Mouse (Mus musculus) heart, postnatal 14 days (tissue): ENCODE data around the gene Ccdc171. TPM values are rescaled to one million over a fixed set of nuclear protein-coding genes. Genes with fewer than 3 reads are reported as not detected.

ENCODE experiments used
- DNase-seq, 2 experiments: peaks; one replicate each; pipeline ENCODE4 v3.0.0; 2021 to 2022
- intact Hi-C: fragments of 180-260 bp; cut with DNase I; formaldehyde crosslinking; loops from one replicate; pipeline ENCODE4 v1.15.1; 2025
- total RNA-seq, 2 experiments: library from RNA; stranded (reverse); gene quantifications; 2 replicates each; pipeline ENCODE4 v1.2.3; 2021

Gene Ccdc171
- total RNA-seq, 2 experiments from 2014 or later: 1.2 to 1.3 TPM

GRCm38 (mm10) chr4:83742806-83743460 is 217.6 kb downstream of the Ccdc171 start:
- intact Hi-C loops: no loop called here
- no peak for DNase-seq

GRCm38 (mm10) chr4:83775136-83775535 is 249.8 kb downstream of the Ccdc171 start:
- intact Hi-C loops: no loop called here
- no peak for DNase-seq

GRCm38 (mm10) chr4:83780044-83780443 is 254.7 kb downstream of the Ccdc171 start:
- DNase-seq: no peak
- intact Hi-C loops: no loop called here

- no peak for DNase-seq
- intact Hi-C loops: no loop called here
Observed at GRCm38 (mm10) chr4:83785115-83785514, 259.8 kb downstream of the Ccdc171 start.

DNA sequence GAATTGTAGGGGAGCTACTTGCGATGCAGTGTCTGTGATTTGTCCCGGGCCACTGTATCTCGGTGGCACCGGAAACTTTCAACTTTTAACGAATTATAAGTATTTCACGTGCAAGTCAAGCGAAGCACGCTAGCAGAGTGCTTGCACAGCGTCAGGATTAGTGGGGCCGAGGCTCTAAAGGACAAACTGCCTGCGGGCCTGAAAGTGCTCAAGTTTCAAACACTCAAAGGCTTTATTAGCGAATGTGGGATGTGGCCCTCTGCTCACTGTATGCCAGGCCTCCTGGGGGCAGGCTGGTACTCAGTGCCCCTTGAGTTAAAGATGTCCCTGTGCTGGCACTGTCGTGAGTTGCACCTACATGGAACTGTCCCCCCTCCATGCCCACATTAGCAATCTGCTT is 266.5 kb downstream of the Ccdc171 start:
- intact Hi-C loops: loop anchor here (5.0 to 10.0 kb wide), 4 partner anchors 113 to 643 kb away; no protein-coding TSS in a partner anchor
- no peak for DNase-seq

- DNase-seq: peak; percentile 47 to 58
- intact Hi-C loops: loop anchor here (2.0 to 10.0 kb wide), 5 partner anchors 110 to 1302 kb away; no protein-coding TSS in a partner anchor
Observed at GRCm38 (mm10) chr4:83794315-83794922, 269.1 kb downstream of the Ccdc171 start.

GRCm38 (mm10) chr4:83794930-83795459 is 269.6 kb downstream of the Ccdc171 start:
- intact Hi-C loops: loop anchor here (2.0 to 10.0 kb wide), 5 partner anchors 110 to 1302 kb away; no protein-coding TSS in a partner anchor
- no peak for DNase-seq

GRCm38 (mm10) chr4:83797976-83798375 is 272.6 kb downstream of the Ccdc171 start:
- intact Hi-C loops: loop anchor here (10.0 kb wide), 3 partner anchors 107 to 637 kb away; no protein-coding TSS in a partner anchor
- no peak for DNase-seq

GRCm38 (mm10) chr4:83798674-83799430 is 273.5 kb downstream of the Ccdc171 start:
- DNase-seq: peak in 1 of 2 experiments; percentile 9
- intact Hi-C loops: loop anchor here (10.0 kb wide), 3 partner anchors 106 to 636 kb away; no protein-coding TSS in a partner anchor

GRCm38 (mm10) chr4:83800402-83800801 is 275.1 kb downstream of the Ccdc171 start:
- intact Hi-C loops: no loop called here
- DNase-seq: no peak

DNA sequence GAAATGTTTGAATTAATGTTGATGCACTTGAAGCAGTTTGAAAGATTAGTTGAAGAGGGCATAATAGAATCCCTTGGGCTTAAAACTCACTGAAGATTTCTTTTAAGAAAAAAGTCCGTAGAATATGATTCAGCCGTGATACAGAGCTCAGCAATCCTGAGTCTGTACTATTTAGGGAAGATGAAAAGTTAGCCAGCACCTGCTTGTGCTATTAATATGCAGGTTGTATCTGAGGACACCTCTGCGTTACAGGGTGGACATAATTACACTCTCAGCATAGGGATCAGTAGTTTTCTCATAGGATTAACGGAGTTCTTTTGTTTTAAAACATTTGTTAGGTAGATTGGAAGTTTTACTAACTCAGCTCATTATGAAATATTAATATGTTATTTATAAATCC is 291.6 kb downstream of the Ccdc171 start:
- DNase-seq: no peak
- intact Hi-C loops: no loop called here

- intact Hi-C loops: no loop called here
- DNase-seq: no peak
Observed at GRCm38 (mm10) chr4:83829718-83830459, 304.5 kb downstream of the Ccdc171 start.

DNA sequence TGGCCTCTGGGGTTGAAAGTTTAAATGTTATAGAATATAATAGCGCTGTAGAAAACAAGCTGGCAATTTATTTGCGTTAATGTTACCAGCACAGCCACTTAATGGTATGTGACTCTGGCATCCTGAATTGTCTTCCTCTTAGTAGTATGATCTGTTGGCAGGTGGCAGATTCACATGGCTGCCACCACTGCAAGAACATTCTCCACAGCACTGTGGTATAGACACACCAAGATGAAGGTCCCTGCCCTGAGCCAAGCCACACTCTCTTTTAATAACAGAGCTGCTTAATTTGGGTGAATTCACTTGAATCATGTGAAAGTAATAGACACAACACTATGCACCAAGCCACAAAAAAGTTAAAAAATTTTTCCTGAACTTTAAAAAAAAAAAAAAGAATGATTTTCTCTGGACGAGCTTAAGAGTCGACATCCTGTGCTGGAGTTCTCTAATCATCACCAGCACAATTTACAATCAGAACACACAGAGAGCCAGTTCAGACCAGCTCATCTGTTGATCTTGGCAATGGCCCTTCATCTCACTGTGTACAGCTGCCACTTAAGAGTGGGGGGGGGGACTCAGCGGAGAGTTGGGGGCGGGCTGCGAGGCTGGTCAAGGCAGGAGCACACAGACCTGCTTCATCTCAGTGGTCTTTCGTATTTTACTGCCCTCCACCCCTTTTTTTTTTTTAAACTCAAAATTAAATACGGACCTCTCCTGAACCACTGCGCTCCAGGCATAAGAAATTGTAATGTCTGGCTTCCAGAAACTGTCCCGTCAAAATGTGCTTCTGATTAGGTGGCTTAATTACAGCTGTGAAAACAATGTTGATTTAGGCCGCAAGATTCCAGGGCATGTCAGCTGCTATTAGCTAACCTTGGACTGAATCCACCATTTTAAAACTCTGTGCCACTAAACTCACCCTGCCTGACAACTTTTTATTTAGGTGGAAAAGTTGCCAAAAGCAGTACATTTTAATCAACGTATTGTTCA is 305.8 kb downstream of the Ccdc171 start:
- intact Hi-C loops: no loop called here
- peak; percentile 20 to 34 for DNase-seq

- intact Hi-C loops: no loop called here
- peak in 1 of 2 experiments; percentile 18 for DNase-seq
Observed at GRCm38 (mm10) chr4:83839077-83839476, 313.7 kb downstream of the Ccdc171 start.

GRCm38 (mm10) chr4:83846304-83846703 is 321.0 kb downstream of the Ccdc171 start:
- no peak for DNase-seq

DNA sequence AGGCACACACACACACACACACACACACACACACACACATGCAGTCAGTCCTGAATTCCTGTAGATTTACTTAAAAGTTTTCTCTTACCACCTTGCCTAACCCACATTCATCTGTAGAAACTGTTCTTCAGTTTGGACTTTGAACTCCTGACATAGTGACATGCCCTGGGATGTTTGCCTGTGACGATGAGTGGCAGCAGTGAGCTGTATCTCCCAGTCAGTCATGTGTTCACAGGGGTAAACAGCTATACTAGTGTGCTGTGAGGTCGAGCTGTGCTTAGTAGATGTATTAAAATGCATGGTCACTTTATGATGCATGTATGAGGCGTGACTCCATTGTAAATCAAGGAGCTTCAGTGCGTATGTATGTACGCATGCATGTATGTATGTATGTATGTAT is 328.5 kb downstream of the Ccdc171 start:
- DNase-seq: no peak
- intact Hi-C loops: no loop called here

More at GRCm38 (mm10) chr4:83846304-83846703, 321.0 kb downstream of the Ccdc171 start:
- intact Hi-C loops: no loop called here

DNA sequence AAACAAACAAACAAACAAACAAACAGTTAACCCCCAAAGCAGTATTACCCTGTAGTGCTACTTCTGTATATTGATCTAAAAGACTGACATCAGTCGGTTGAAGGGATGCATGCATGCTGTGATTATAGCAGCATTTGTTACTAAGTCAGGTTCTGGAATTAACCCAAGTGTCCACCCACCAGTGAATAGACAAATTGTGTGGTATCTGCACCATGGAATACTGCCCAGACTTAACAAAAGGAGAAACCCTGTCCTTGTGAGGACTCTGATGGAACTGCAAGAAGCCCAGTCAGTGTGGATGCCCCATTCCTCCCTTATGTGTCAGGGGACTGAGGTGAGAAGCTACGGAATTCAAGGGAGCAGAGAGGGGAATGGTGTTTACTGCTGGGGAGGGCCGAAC is 336.4 kb downstream of the Ccdc171 start:
- no peak for DNase-seq
- intact Hi-C loops: no loop called here

GRCm38 (mm10) chr4:83862295-83862694 is 336.9 kb downstream of the Ccdc171 start:
- intact Hi-C loops: no loop called here
- no peak for DNase-seq

- intact Hi-C loops: no loop called here
- no peak for DNase-seq
Observed at GRCm38 (mm10) chr4:83876600-83876999, 351.3 kb downstream of the Ccdc171 start.
